Mouse (Mus musculus) liver, embryonic 14.5 days (tissue): Measurements from ENCODE around the gene Atf5.

Experiments
- CTCF ChIP-seq: IDR thresholded peaks from 2 replicates; pipeline ENCODE4 v1.5.1; 2016; ENCODE audit warnings: antibody characterized with exemption, low read depth, control low read depth
- EP300 ChIP-seq: IDR thresholded peaks from 2 replicates; pipeline ENCODE4 v1.6.1; 2016; ENCODE audit warnings: antibody characterized with exemption, low read depth

DNA sequence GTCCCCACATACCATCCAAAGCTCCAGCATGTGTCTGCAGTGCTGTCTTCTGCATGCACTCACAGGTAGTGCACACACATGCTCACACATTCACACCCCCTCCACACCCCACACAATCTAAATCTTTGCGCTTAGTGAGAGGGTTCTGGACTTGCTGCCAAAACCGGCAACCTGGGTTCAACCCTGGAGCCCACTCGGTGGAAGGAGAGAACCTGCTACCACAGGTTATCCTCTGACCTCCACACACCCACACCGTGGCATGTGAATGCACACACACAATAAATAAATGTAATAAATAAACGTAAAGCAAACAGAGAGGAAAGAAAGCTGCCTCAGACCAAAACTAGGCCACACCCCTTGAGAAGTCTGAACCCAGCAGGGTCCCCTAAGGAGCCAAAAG, 31.3 kb upstream of the Atf5 start:
- TF ChIP-seq CTCF, result no peak
- no peak for TF ChIP-seq EP300
